22 mouse cellular contexts compared by ENCODE assay signal in genomic region chr19:10808524-10809233, GRCm38 (mm10). TPM values are rescaled to one million over a fixed set of nuclear protein-coding genes. Genes with fewer than 3 reads are reported as not detected.
A peak's percentile ranks its signal among the peaks of the same experiment; 100 is the strongest.
DNase-seq lines count a peak whose midpoint lies in the region; ATAC-seq and TF ChIP-seq lines count a peak whose summit lies in the region.
"Had no signal": no experiment of that assay in that cellular context is flagged by ENCODE, and none has a peak within 500 bp of the region (broad histone marks: within the 10 kb centered on the region; RNA-seq: fewer than 3 reads in every experiment).

No protein-coding gene starts in this region.

- peak; percentile 11; the same call in 1 of the 2 replicates for ATAC-seq in forebrain, embryonic 13.5 days
- peak; percentile 48; the same call in 1 of the 2 replicates for ATAC-seq in midbrain, embryonic 13.5 days
- ATAC-seq in heart, embryonic 12.5 days (ENCODE audit: insufficient number of reproducible peaks, low FRiP score): no peak
- ATAC-seq in megakaryocyte progenitor cell, adult 5-6 weeks (replicated peaks; ENCODE audit: poor library complexity): no peak
- ATAC-seq: activated CD4-positive, CD25-positive, alpha-beta regulatory T cell, adult 4 months; Patski had no signal

- H3K9ac ChIP-seq in forebrain, embryonic 13.5 days: no peak overlapping the region
- H3K9ac ChIP-seq in midbrain, embryonic 13.5 days (replicated peaks): no peak overlapping the region
- no peak overlapping the region for H3K9ac ChIP-seq in heart, embryonic 12.5 days
- H3K9ac ChIP-seq: limb, embryonic 13.5 days; liver, embryonic 15.5 days; neural tube, embryonic 13.5 days had no signal

- peak overlapping the region; percentile 60 for H3K27ac ChIP-seq in forebrain, embryonic 13.5 days
- H3K27ac ChIP-seq in forebrain, embryonic 10.5 days: no peak overlapping the region
- peak overlapping the region; percentile 82 for H3K27ac ChIP-seq in left cerebral cortex, adult 2 months
- H3K27ac ChIP-seq in midbrain, embryonic 13.5 days: no peak overlapping the region
- H3K27ac ChIP-seq in heart, embryonic 12.5 days (ENCODE audit: poor library complexity, severe bottlenecking): no peak overlapping the region
- H3K27ac ChIP-seq: kidney, postnatal 0 days; limb, embryonic 13.5 days; liver, embryonic 15.5 days; macrophage; neural tube, embryonic 13.5 days; stomach, postnatal 0 days had no signal

- no peak for TF ChIP-seq CTCF in left cerebral cortex, adult 2 months (IDR thresholded peaks at IDR 0.05)

- H3K4me1 ChIP-seq in forebrain, embryonic 13.5 days: peaks cover 18% of the 10 kb centered on the region
- H3K4me1 ChIP-seq in forebrain, embryonic 10.5 days: peaks cover 5% of the 10 kb centered on the region
- peaks cover 15% of the 10 kb centered on the region for H3K4me1 ChIP-seq in midbrain, embryonic 13.5 days (replicated peaks)
- H3K4me1 ChIP-seq in heart, embryonic 12.5 days (replicated peaks): no peaks in the 10 kb centered on the region
- H3K4me1 ChIP-seq: liver, embryonic 15.5 days; neural tube, embryonic 13.5 days had no signal

- intact Hi-C loops in left cerebral cortex, adult 2 months (cut with DNase I): loop anchor here (1.0 to 2.0 kb wide), 2 partner anchors 45 to 60 kb away; partner anchors contain the start of gene Tmem132a
- intact Hi-C loops in left cerebral cortex, postnatal 4 days (cut with DNase I): no loop called here

- no peak for DNase-seq in forebrain, embryonic 10.5 days (ENCODE audit: extremely low spot score, low spot score)
- no peak for DNase-seq in left cerebral cortex, adult 2 months (ENCODE audit: extremely low spot score in 1 of 2, low spot score in 2 of 2)
- DNase-seq in left cerebral cortex, postnatal 4 days: no peak
- DNase-seq in cerebellum, postnatal 36 days: peak; percentile 44 to 53
- DNase-seq: adrenal gland, postnatal 14 days; heart, postnatal 4 days; kidney, adult 11 months had no signal

- WGBS in forebrain, embryonic 13.5 days: 91% methylated on average over 12 of the region's 12 CpGs
- 90% methylated on average over 12 of the region's 12 CpGs for WGBS in forebrain, embryonic 10.5 days
- 92% methylated on average over 12 of the region's 12 CpGs for WGBS in midbrain, embryonic 13.5 days
- WGBS in heart, embryonic 12.5 days: 66% methylated on average over 12 of the region's 12 CpGs

- H3K4me3 ChIP-seq in forebrain, embryonic 13.5 days: no peak overlapping the region
- H3K4me3 ChIP-seq in forebrain, embryonic 10.5 days: no peak overlapping the region
- H3K4me3 ChIP-seq in left cerebral cortex, adult 2 months: no peak overlapping the region
- H3K4me3 ChIP-seq in midbrain, embryonic 13.5 days (replicated peaks): no peak overlapping the region
- H3K4me3 ChIP-seq in heart, embryonic 12.5 days: no peak overlapping the region
- H3K4me3 ChIP-seq: limb, embryonic 13.5 days; liver, embryonic 15.5 days; neural tube, embryonic 13.5 days had no signal

- H3K27me3 ChIP-seq in forebrain, embryonic 13.5 days: no peaks in the 10 kb centered on the region
- H3K27me3 ChIP-seq in forebrain, embryonic 10.5 days (ENCODE audit: poor library complexity, severe bottlenecking): no peaks in the 10 kb centered on the region
- H3K27me3 ChIP-seq in midbrain, embryonic 13.5 days: no peaks in the 10 kb centered on the region
- H3K27me3 ChIP-seq in heart, embryonic 12.5 days (replicated peaks): peaks cover 1% of the 10 kb centered on the region; the same call in 1 of the 2 replicates
- H3K27me3 ChIP-seq: limb, embryonic 13.5 days; liver, embryonic 15.5 days; neural tube, embryonic 13.5 days; Patski had no signal

- H3K4me2 ChIP-seq in forebrain, embryonic 13.5 days: no peak overlapping the region
- no peak overlapping the region for H3K4me2 ChIP-seq in midbrain, embryonic 13.5 days (replicated peaks)
- H3K4me2 ChIP-seq in heart, embryonic 12.5 days: no peak overlapping the region
- H3K4me2 ChIP-seq: limb, embryonic 13.5 days; liver, embryonic 15.5 days; neural tube, embryonic 13.5 days had no signal

- H3K9me3 ChIP-seq in forebrain, embryonic 13.5 days (replicated peaks): no peaks in the 10 kb centered on the region
- no peaks in the 10 kb centered on the region for H3K9me3 ChIP-seq in forebrain, embryonic 10.5 days
- no peaks in the 10 kb centered on the region for H3K9me3 ChIP-seq in midbrain, embryonic 13.5 days
- H3K9me3 ChIP-seq in heart, embryonic 12.5 days (replicated peaks): no peaks in the 10 kb centered on the region
- H3K9me3 ChIP-seq: limb, embryonic 13.5 days; liver, embryonic 15.5 days; neural tube, embryonic 13.5 days had no signal

- H3K36me3 ChIP-seq in forebrain, embryonic 13.5 days (ENCODE audit: poor library complexity, severe bottlenecking): no peaks in the 10 kb centered on the region
- no peaks in the 10 kb centered on the region for H3K36me3 ChIP-seq in forebrain, embryonic 10.5 days (replicated peaks)
- H3K36me3 ChIP-seq in midbrain, embryonic 13.5 days: no peaks in the 10 kb centered on the region
- no peaks in the 10 kb centered on the region for H3K36me3 ChIP-seq in heart, embryonic 12.5 days
- H3K36me3 ChIP-seq: limb, embryonic 13.5 days; liver, embryonic 15.5 days; neural tube, embryonic 13.5 days had no signal

RNA-seq across cellular contexts. Expression of gene Cd6, which starts 21.2 kb away (rescaled TPM):
- not detected in 2 replicates for polyA plus RNA-seq in forebrain, embryonic 13.5 days (2015; fragmentation: Nextera tagmentation; extraction: Ambion mirVana)
- polyA plus RNA-seq in forebrain, embryonic 10.5 days (2016; fragmentation: Nextera tagmentation; extraction: Ambion mirVana): not detected in 2 replicates
- 1 to 10 TPM; 2.3 to 2.8 TPM for total RNA-seq in left cerebral cortex, adult 2 months (2021)
- total RNA-seq in left cerebral cortex, postnatal 4 days (2021): not detected
- polyA plus RNA-seq in midbrain, embryonic 13.5 days (2015; fragmentation: Nextera tagmentation; extraction: Ambion mirVana): not detected in 2 replicates
- not detected in 2 replicates for polyA plus RNA-seq in heart, embryonic 12.5 days (2016; fragmentation: Nextera tagmentation; extraction: Ambion mirVana)
- 0.46 and 0.69 TPM in 2 replicates for total RNA-seq in megakaryocyte progenitor cell, adult 5-6 weeks (2015)
- total RNA-seq in megakaryocyte progenitor cell, adult 5-6 weeks (2017): 1.3 and 1.4 TPM in 2 replicates
- total RNA-seq: gastrocnemius, adult 18-20 months had no signal
- polyA plus RNA-seq: embryonic facial prominence, embryonic 14.5 days; heart, embryonic 14.5 days; kidney, postnatal 0 days; limb, embryonic 13.5 days; liver, embryonic 15.5 days; neural tube, embryonic 13.5 days had no signal

RNA-seq across cellular contexts. Expression of gene Slc15a3, which starts 30.8 kb away (rescaled TPM):
- polyA plus RNA-seq in forebrain, embryonic 13.5 days (2015; fragmentation: Nextera tagmentation; extraction: Ambion mirVana): 0.15 and 0.30 TPM in 2 replicates
- 0.32 and 0.37 TPM in 2 replicates for polyA plus RNA-seq in forebrain, embryonic 10.5 days (2016; fragmentation: Nextera tagmentation; extraction: Ambion mirVana)
- 1 to 10 TPM; 1.1 to 1.3 TPM for total RNA-seq in left cerebral cortex, adult 2 months (2021)
- 1 to 10 TPM in 1 of 2 experiments, under 1 TPM in 1; 0.82 to 1.2 TPM for total RNA-seq in left cerebral cortex, postnatal 4 days (2021)
- polyA plus RNA-seq in midbrain, embryonic 13.5 days (2015; fragmentation: Nextera tagmentation; extraction: Ambion mirVana): 0.28 and 0.59 TPM in 2 replicates
- 0.23 and 0.41 TPM in 2 replicates for polyA plus RNA-seq in heart, embryonic 12.5 days (2016; fragmentation: Nextera tagmentation; extraction: Ambion mirVana)
- 0.57 and 0.85 TPM in 2 replicates for total RNA-seq in megakaryocyte progenitor cell, adult 5-6 weeks (2015)
- total RNA-seq in megakaryocyte progenitor cell, adult 5-6 weeks (2017): 0.37 and 1.5 TPM in 2 replicates

Comparison
In these comparisons a context has a peak if more than half of its experiments do, and no peak if none do; other contexts are left out.
1. H3K27ac ChIP-seq: peak in forebrain, embryonic 13.5 days (single experiment) and left cerebral cortex, adult 2 months (single experiment); none in forebrain, embryonic 10.5 days (single experiment), midbrain, embryonic 13.5 days (single experiment) and heart, embryonic 12.5 days (single experiment).
2. ATAC-seq: peak in forebrain, embryonic 13.5 days (single experiment) and midbrain, embryonic 13.5 days (single experiment); none in heart, embryonic 12.5 days (single experiment) and megakaryocyte progenitor cell, adult 5-6 weeks (single experiment).
3. DNase-seq: peak in cerebellum, postnatal 36 days (2 of 2); none in forebrain, embryonic 10.5 days (single experiment), left cerebral cortex, adult 2 months (0 of 2) and left cerebral cortex, postnatal 4 days (single experiment).